In genomic region chr5:100911502-100912097, GRCm38 (mm10) we compare ENCODE assay signal across 13 mouse cellular contexts.
A peak's percentile ranks its signal among the peaks of the same experiment; 100 is the strongest.
DNase-seq lines count a peak whose midpoint lies in the region; ATAC-seq and TF ChIP-seq lines count a peak whose summit lies in the region.
"Had no signal": no experiment of that assay in that cellular context is flagged by ENCODE, and none has a peak within 500 bp of the region (broad histone marks: within the 10 kb centered on the region; RNA-seq: fewer than 3 reads in every experiment).

No protein-coding gene starts in this region.

- no peak overlapping the region for H3K27ac ChIP-seq in heart, adult 2 months
- H3K27ac ChIP-seq: limb, embryonic 12.5 days; midbrain, embryonic 15.5 days had no signal

- H3K4me1 ChIP-seq in heart, adult 2 months (ENCODE audit: control insufficient read depth, insufficient read depth, low read length), result no peaks in the 10 kb centered on the region
- H3K4me1 ChIP-seq: midbrain, embryonic 15.5 days had no signal

- no peak overlapping the region for H3K4me3 ChIP-seq in heart, adult 2 months
- H3K4me3 ChIP-seq: limb, embryonic 12.5 days; midbrain, embryonic 15.5 days had no signal

- no peak for TF ChIP-seq EP300 in heart, adult 2 months (IDR thresholded peaks at IDR 0.05; ENCODE audit: insufficient read depth, low read depth, low read length)

- no peak for TF ChIP-seq POLR2A in heart, adult 2 months (IDR thresholded peaks at IDR 0.05; ENCODE audit: insufficient read depth, low read depth, low read length)

- no peaks in the 10 kb centered on the region for H3K36me3 ChIP-seq in heart, adult 2 months (ENCODE audit: control insufficient read depth, insufficient read depth, low read length)
- H3K36me3 ChIP-seq: limb, embryonic 12.5 days; midbrain, embryonic 15.5 days had no signal

- intact Hi-C loops in heart, adult 2 months (cut with DNase I), result no loop called here
- intact Hi-C loops in heart, postnatal 36 days (cut with DNase I), result loop anchor here (5.0 to 10.0 kb wide), 2 partner anchors 64 to 367 kb away; partner anchors contain the start of gene Gpat3

- ATAC-seq in hematopoietic stem cell, adult 5-6 weeks (replicated peaks in 1 of 2; ENCODE audit: insufficient read depth in 1 of 2, low FRiP score in 2 of 2, low TSS enrichment in 1 of 2, low read depth in 1 of 2, poor library complexity in 2 of 2, severe bottlenecking in 2 of 2), result peak; percentile 33; a peak in 2 of 4 replicates
- ATAC-seq: forebrain, embryonic 14.5 days; midbrain, embryonic 15.5 days had no signal

- H3K27me3 ChIP-seq in heart, adult 2 months (ENCODE audit: control insufficient read depth, insufficient read depth, low read length), result no peaks in the 10 kb centered on the region

- DNase-seq in heart, adult 2 months, result no peak
- no peak for DNase-seq in heart, postnatal 36 days
- DNase-seq in spleen, adult 18-20 months, result peak; percentile 15 to 52
- DNase-seq in spleen, postnatal 4 days (ENCODE audit: low spot score in 2 of 2), result no peak
- DNase-seq in testis, postnatal 10 days (ENCODE audit: low spot score), result peak; percentile 49
- DNase-seq in layer of hippocampus, adult 18-20 months (ENCODE audit: low spot score in 2 of 2), result no peak
- DNase-seq in cerebellum, adult 11-12 months, result no peak
- DNase-seq: cerebellum, adult 8-10 months; right cerebral cortex, postnatal 4 days had no signal

- no peak overlapping the region for H3K9ac ChIP-seq in heart, adult 2 months (ENCODE audit: low read depth, low read length)
- H3K9ac ChIP-seq: limb, embryonic 12.5 days; midbrain, embryonic 15.5 days had no signal

- no peaks in the 10 kb centered on the region for H3K79me2 ChIP-seq in heart, adult 2 months (replicated peaks; ENCODE audit: control insufficient read depth, insufficient read depth, low read length)

- WGBS in heart, adult 2 months, result 70% methylated on average over 19 of the region's 19 CpGs

- TF ChIP-seq CTCF in heart, adult 2 months (IDR thresholded peaks at IDR 0.05), result peak; percentile 34

Comparison
In these comparisons a context has a peak if more than half of its experiments do, and no peak if none do; other contexts are left out.
1. DNase-seq: peak in spleen, adult 18-20 months (2 of 2) and testis, postnatal 10 days (single experiment); none in heart, adult 2 months (0 of 2), heart, postnatal 36 days (0 of 2), spleen, postnatal 4 days (0 of 2), layer of hippocampus, adult 18-20 months (0 of 2) and cerebellum, adult 11-12 months (single experiment).